Mouse (Mus musculus): ENCODE measurements around the gene Gm4763.

DNA sequence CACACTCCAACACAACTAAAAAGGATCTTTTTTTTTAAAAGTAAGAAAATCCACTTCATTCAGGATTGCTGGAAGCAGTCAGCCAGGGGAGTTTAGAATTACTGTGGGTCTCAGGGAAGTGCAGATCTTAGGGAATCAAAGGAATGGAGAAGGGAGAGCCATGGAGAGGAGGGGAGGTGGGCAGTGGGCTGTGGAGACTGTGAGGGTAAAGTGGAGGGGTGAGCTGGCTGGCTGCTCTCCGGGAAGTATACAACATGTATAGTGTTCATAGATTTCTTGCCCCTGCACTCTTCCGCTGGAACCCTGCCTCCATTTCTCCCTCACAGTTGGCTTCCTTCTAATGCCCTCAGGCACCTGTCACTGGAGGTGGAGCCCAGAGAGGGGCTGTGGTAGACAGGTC is 24.9 kb upstream of the Gm4763 start:
- TF ChIP-seq CTCF (IDR thresholded peaks at IDR 0.05; ENCODE audit: control insufficient read depth, insufficient read depth, low read length) (no peak), POLR2A (IDR thresholded peaks at IDR 0.05; ENCODE audit: borderline replicate concordance, control insufficient read depth, low read depth, low read length) (no peak)
